Mouse (Mus musculus): ENCODE data around the gene Zfp282. TPM values are rescaled to one million over a fixed set of nuclear protein-coding genes. Genes with fewer than 3 reads are reported as not detected.
A peak's percentile ranks its signal among the peaks of the same experiment; 100 is the strongest.

Gene Zfp282
- polyA plus RNA-seq, 1 experiment from 2014 or later: 13.1 TPM

GRCm38 (mm10) chr6:47878593-47878992 lies 1.6 kb downstream of the Zfp282 start:
- no peak overlapping the region for H3K27ac ChIP-seq (ENCODE audit: low read depth, low read length)

GRCm38 (mm10) chr6:47879049-47879716 lies 2.2 kb downstream of the Zfp282 start:
- peaks cover 12% of the 10 kb centered on the region for H3K4me1 ChIP-seq (replicated peaks; ENCODE audit: control insufficient read depth, insufficient read depth, low read length)
- DNase-seq (ENCODE audit: low spot score) (no peak), ATAC-seq (ENCODE audit: low FRiP score) (no peak)
- H3K9ac ChIP-seq (ENCODE audit: low read depth, low read length): peak overlapping the region; percentile 96
- peak overlapping the region; percentile 87 for H3K4me2 ChIP-seq (replicated peaks; ENCODE audit: low read depth, low read length)
- peaks cover 5% of the 10 kb centered on the region for H3K36me3 ChIP-seq (ENCODE audit: control insufficient read depth, insufficient read depth, low read length)
- H3K27me3 ChIP-seq (ENCODE audit: control insufficient read depth, insufficient read depth, low read length): no peaks in the 10 kb centered on the region
- H3K27ac ChIP-seq (ENCODE audit: low read depth, low read length): no peak overlapping the region
- H3K4me3 ChIP-seq (ENCODE audit: low read depth, low read length): peak overlapping the region; percentile 87
- no peaks in the 10 kb centered on the region for H3K9me3 ChIP-seq (ENCODE audit: control insufficient read depth, low read length)
- 81% methylated on average over 4 of the region's 4 CpGs for WGBS

More at GRCm38 (mm10) chr6:47878593-47878992, 1.6 kb downstream of the Zfp282 start:
- WGBS: 41% methylated on average over 3 of the region's 3 CpGs
- Histone ChIP-seq H3K4me2 (replicated peaks; ENCODE audit: low read depth, low read length) (peak overlapping the region; percentile 87), H3K36me3 (ENCODE audit: control insufficient read depth, insufficient read depth, low read length) (peaks cover 5% of the 10 kb centered on the region), H3K27me3 (ENCODE audit: control insufficient read depth, insufficient read depth, low read length) (no peaks in the 10 kb centered on the region), H3K9ac (ENCODE audit: low read depth, low read length) (peak overlapping the region; percentile 96), H3K9me3 (ENCODE audit: control insufficient read depth, low read length) (no peaks in the 10 kb centered on the region), H3K4me3 (ENCODE audit: low read depth, low read length) (peak overlapping the region; percentile 87), H3K4me1 (replicated peaks; ENCODE audit: control insufficient read depth, insufficient read depth, low read length) (peaks cover 12% of the 10 kb centered on the region)
- no peak for DNase-seq (ENCODE audit: low spot score)
- ATAC-seq (ENCODE audit: low FRiP score): no peak

- WGBS: 96% methylated on average over 10 of the region's 10 CpGs
- Histone ChIP-seq H3K4me1 (replicated peaks; ENCODE audit: control insufficient read depth, insufficient read depth, low read length) (peaks cover 12% of the 10 kb centered on the region), H3K27me3 (ENCODE audit: control insufficient read depth, insufficient read depth, low read length) (no peaks in the 10 kb centered on the region), H3K9ac (ENCODE audit: low read depth, low read length) (no peak overlapping the region), H3K9me3 (ENCODE audit: control insufficient read depth, low read length) (no peaks in the 10 kb centered on the region), H3K36me3 (ENCODE audit: control insufficient read depth, insufficient read depth, low read length) (peaks cover 5% of the 10 kb centered on the region), H3K4me2 (replicated peaks; ENCODE audit: low read depth, low read length) (no peak overlapping the region), H3K27ac (ENCODE audit: low read depth, low read length) (no peak overlapping the region), H3K4me3 (ENCODE audit: low read depth, low read length) (no peak overlapping the region)
- DNase-seq (ENCODE audit: low spot score): no peak
- ATAC-seq (ENCODE audit: low FRiP score): no peak
Observed at GRCm38 (mm10) chr6:47880166-47880565, 3.2 kb downstream of the Zfp282 start.

DNA sequence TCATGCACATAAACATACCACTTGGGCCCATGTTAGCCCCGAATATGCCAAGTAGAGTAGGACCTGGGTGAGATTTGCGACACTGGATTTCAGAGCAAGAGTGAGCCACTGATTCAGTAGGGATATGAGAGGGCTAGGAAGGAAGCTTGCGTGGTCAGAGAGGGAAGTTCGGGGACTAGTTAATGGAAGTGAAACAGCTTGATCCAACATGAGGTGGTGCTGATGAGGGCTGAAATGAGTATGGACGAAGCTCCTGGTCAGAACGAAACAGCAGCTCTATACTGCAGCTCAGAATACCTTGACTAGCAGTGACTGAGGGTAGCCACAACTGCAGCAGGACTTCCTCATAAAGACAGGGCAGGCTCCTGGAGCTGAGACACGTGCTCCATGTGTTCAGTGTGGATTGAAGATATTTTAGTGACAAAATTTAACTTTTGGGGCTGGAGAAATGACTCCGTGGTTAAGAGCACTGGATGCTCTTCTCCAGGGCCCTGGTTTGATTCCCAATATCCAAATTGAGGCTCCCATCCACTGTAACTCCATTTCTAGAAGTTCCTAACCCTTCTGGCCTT lies 11.9 kb downstream of the Zfp282 start:
- no peak for DNase-seq (ENCODE audit: low spot score)
- H3K4me2 ChIP-seq (replicated peaks; ENCODE audit: low read depth, low read length): no peak overlapping the region
- H3K27me3 ChIP-seq (ENCODE audit: control insufficient read depth, insufficient read depth, low read length): no peaks in the 10 kb centered on the region
- no peaks in the 10 kb centered on the region for H3K4me1 ChIP-seq (replicated peaks; ENCODE audit: control insufficient read depth, insufficient read depth, low read length)
- no peak for ATAC-seq (ENCODE audit: low FRiP score)
- H3K9ac ChIP-seq (ENCODE audit: low read depth, low read length): no peak overlapping the region
- no peaks in the 10 kb centered on the region for H3K9me3 ChIP-seq (ENCODE audit: control insufficient read depth, low read length)
- no peak overlapping the region for H3K4me3 ChIP-seq (ENCODE audit: low read depth, low read length)
- peaks cover 21% of the 10 kb centered on the region for H3K36me3 ChIP-seq (ENCODE audit: control insufficient read depth, insufficient read depth, low read length)
- no peak overlapping the region for H3K27ac ChIP-seq (ENCODE audit: low read depth, low read length)
- WGBS: 88% methylated on average over 8 of the region's 8 CpGs

GRCm38 (mm10) chr6:47899416-47899815 lies 22.4 kb downstream of the Zfp282 start:
- no peak overlapping the region for H3K4me2 ChIP-seq (replicated peaks; ENCODE audit: low read depth, low read length)

DNA sequence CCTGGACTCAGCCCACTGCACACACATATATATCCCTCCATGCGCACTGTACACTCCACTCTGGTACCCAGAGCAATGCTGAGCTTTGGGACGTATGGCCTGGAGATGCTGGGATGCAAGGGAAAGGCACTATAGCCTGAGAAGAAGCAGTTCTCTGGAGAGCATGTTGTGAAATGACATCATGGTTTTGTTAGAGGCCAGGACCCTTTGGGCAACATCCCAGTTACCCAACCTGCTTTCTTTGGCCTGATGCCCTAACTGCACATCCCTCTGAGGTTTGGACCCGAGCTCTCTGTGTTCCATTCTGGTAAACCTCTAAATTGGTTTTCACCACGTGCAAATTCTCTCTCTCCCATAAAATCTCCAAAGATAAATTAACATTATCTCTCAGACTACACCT lies 26.6 kb downstream of the Zfp282 start:
- H3K36me3 ChIP-seq (ENCODE audit: control insufficient read depth, insufficient read depth, low read length): peaks cover 7% of the 10 kb centered on the region; the same call in 1 of the 2 replicates
- no peak overlapping the region for H3K4me2 ChIP-seq (replicated peaks; ENCODE audit: low read depth, low read length)
- H3K9me3 ChIP-seq (ENCODE audit: control insufficient read depth, low read length): no peaks in the 10 kb centered on the region
- no peak for DNase-seq (ENCODE audit: low spot score)
- H3K27ac ChIP-seq (ENCODE audit: low read depth, low read length): no peak overlapping the region
- WGBS: 88% methylated on average over 4 of the region's 4 CpGs
- H3K4me3 ChIP-seq (ENCODE audit: low read depth, low read length): no peak overlapping the region
- no peak for ATAC-seq (ENCODE audit: low FRiP score)
- H3K4me1 ChIP-seq (replicated peaks; ENCODE audit: control insufficient read depth, insufficient read depth, low read length): no peaks in the 10 kb centered on the region
- no peaks in the 10 kb centered on the region for H3K27me3 ChIP-seq (ENCODE audit: control insufficient read depth, insufficient read depth, low read length)
- no peak overlapping the region for H3K9ac ChIP-seq (ENCODE audit: low read depth, low read length)

More at GRCm38 (mm10) chr6:47899416-47899815, 22.4 kb downstream of the Zfp282 start:
- H3K9ac ChIP-seq (ENCODE audit: low read depth, low read length): no peak overlapping the region
- no peak for ATAC-seq (ENCODE audit: low FRiP score)
- WGBS: 96% methylated on average over 6 of the region's 6 CpGs
- H3K4me3 ChIP-seq (ENCODE audit: low read depth, low read length): no peak overlapping the region
- no peak for DNase-seq (ENCODE audit: low spot score)
- 0 out of 2 replicates have a peak, but pooled peaks cover 4% of the 10 kb centered on the region for H3K36me3 ChIP-seq (ENCODE audit: control insufficient read depth, insufficient read depth, low read length)
- H3K27me3 ChIP-seq (ENCODE audit: control insufficient read depth, insufficient read depth, low read length): no peaks in the 10 kb centered on the region
- no peaks in the 10 kb centered on the region for H3K4me1 ChIP-seq (replicated peaks; ENCODE audit: control insufficient read depth, insufficient read depth, low read length)
- no peak overlapping the region for H3K27ac ChIP-seq (ENCODE audit: low read depth, low read length)
- H3K9me3 ChIP-seq (ENCODE audit: control insufficient read depth, low read length): no peaks in the 10 kb centered on the region

DNA sequence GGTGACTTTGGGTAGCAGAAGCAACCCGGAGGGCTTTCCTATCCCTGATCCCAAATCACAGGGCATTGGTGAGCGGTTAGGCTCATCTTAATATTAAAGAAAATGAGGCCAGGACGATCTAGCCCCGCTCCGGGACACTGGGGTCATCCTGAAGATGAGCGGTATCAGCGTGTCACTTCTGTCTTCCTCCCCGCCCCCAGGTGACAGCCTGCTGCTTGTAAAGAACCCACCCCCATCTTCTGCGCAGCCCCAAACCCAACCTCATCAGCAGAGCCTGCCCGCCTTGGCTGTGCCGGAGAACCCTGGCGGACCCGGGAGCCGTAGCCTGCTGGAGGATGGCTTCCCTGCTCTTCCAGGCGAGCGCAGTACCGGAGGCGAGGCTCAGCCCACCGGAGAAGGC lies 27.4 kb downstream of the Zfp282 start:
- Histone ChIP-seq H3K4me1 (replicated peaks; ENCODE audit: control insufficient read depth, insufficient read depth, low read length) (no peaks in the 10 kb centered on the region), H3K4me2 (replicated peaks; ENCODE audit: low read depth, low read length) (no peak overlapping the region), H3K9ac (ENCODE audit: low read depth, low read length) (no peak overlapping the region), H3K4me3 (ENCODE audit: low read depth, low read length) (no peak overlapping the region), H3K27ac (ENCODE audit: low read depth, low read length) (no peak overlapping the region), H3K9me3 (ENCODE audit: control insufficient read depth, low read length) (no peaks in the 10 kb centered on the region), H3K36me3 (ENCODE audit: control insufficient read depth, insufficient read depth, low read length) (peaks cover 7% of the 10 kb centered on the region; the same call in 1 of the 2 replicates), H3K27me3 (ENCODE audit: control insufficient read depth, insufficient read depth, low read length) (no peaks in the 10 kb centered on the region)
- DNase-seq (ENCODE audit: low spot score): peak; percentile 28
- 30% methylated on average over 19 of the region's 19 CpGs for WGBS
- no peak for ATAC-seq (ENCODE audit: low FRiP score)

DNA sequence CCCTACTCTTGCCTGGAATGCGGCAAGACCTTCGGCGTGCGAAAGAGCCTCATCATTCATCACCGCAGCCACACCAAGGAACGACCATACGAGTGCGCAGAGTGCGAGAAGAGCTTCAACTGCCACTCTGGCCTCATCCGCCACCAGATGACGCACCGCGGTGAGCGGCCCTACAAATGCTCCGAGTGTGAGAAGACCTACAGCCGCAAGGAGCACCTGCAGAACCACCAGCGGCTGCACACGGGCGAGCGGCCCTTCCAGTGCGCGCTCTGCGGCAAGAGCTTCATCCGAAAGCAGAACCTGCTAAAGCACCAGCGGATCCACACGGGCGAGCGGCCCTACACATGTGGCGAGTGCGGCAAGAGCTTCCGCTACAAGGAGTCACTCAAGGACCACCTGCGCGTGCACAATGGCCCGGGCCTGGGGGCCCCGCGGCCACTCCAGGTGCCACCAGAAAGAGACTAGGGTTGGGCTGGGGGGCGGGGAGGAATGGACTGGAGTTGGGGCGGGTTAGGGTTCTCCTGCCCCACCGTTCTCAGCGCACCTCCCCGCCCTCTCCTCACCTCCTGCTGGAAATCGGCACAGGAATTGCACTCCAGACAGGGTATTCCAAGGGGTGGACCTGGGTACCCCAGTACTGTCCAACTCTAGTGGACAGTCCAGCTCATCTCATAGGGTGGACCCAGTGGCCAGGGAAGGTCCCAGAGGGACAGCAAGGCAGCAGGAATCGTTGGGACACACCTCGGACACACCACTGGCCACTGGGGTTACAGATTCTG lies 28.1 kb downstream of the Zfp282 start:
- Histone ChIP-seq H3K9ac (ENCODE audit: low read depth, low read length) (no peak overlapping the region), H3K4me3 (ENCODE audit: low read depth, low read length) (no peak overlapping the region), H3K27me3 (ENCODE audit: control insufficient read depth, insufficient read depth, low read length) (no peaks in the 10 kb centered on the region), H3K36me3 (ENCODE audit: control insufficient read depth, insufficient read depth, low read length) (peaks cover 7% of the 10 kb centered on the region; the same call in 1 of the 2 replicates), H3K27ac (ENCODE audit: low read depth, low read length) (no peak overlapping the region), H3K4me2 (replicated peaks; ENCODE audit: low read depth, low read length) (no peak overlapping the region), H3K4me1 (replicated peaks; ENCODE audit: control insufficient read depth, insufficient read depth, low read length) (no peaks in the 10 kb centered on the region), H3K9me3 (ENCODE audit: control insufficient read depth, low read length) (no peaks in the 10 kb centered on the region)
- peak; percentile 34 for DNase-seq (ENCODE audit: low spot score)
- ATAC-seq (ENCODE audit: low FRiP score): no peak
- WGBS: 57% methylated on average over 44 of the region's 44 CpGs

Data from hindbrain, embryonic 11.5 days (tissue).